Mouse (Mus musculus) retina, postnatal 1 day (tissue): Measurements from ENCODE around the gene Dhrs2.

Experiments
- DNase-seq: peaks from one replicate; pipeline ENCODE4 v3.0.0-alpha.2; 2012

The Dhrs2 gene

DNA sequence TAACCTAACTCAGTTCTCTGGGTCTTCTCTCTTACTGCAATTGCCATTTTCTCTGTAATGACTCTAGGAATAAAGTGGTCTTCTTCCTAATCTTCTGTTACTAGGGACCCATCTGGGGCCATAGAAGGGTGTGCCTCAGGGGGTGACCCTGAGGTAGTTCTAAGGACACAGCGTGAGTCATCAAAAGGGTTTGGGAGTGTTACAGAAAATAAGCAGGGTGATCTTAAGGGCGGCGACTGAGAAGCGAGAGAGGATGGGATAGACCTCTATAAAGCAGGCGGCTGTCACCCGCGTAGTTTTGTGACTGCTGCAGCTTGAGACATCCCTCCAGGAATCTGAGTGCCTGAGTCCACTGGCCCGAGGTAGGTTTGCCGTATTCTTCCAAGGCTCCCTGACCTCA lies at the start of gene Dhrs2:
Gene Dhrs2, plus strand, starts transcription at position 301 of the 400 bp plus-strand sequence.
- DNase-seq: no peak

DNA sequence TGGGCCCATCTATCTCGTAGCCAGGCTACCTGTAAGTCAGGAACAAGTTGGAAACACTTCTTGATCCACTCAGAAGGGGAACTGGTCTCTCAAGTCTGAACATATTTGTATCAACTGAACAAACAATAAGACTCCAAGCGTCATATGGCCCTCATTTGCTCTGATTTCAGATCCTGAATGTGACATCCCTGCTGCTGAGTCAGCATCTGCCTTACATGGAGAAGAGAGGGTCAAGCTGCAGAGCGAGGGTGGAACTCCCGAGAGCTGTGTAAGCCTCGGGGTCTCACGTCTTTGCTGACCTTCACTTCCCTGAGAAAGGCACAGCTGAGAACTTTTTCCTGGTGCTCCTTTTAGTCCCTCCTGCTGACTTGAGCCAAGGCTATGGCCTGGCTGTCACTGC lies 47.6 kb upstream of the Dhrs2 start:
- no peak for DNase-seq

DNA sequence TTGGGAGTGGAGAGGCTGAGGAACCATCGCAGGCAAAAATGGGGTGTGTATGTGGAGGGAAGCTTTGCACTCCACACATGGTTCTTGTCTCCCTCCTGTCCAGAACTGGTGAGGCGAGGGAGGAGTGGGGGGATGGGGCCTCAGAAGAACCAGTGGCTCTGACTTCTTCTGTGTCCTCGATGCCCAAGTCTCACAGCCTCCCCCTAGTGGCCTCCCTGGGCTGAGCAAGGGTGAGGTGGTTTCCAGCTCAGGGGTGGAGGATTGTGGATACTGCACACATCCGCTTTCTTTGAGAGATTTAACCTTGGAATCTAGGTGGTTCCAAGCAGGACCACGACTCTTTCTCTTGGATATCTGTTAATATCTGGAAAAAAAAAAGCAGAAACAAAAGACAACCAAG lies 44.5 kb upstream of the Dhrs2 start:
- peak; percentile 63 for DNase-seq

DNA sequence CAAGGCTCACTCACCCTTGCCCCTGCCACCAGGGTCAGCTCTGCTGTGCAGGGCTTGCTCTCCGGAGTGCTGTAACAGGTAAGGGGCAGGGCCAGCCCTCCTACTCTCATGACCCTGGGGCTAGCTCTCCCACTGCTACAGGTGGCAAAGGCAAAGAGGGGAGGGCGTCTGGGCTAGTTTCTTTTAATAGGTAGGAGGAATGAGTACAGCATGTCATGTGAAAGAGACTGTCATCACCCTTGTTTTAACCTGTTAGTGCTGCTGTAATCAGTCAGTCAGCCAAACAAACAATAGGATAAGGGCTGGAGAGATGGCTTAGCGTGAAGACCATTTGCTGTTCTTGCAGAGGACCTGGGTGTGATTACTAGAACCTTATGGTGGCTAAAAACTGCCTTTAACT lies 40.9 kb upstream of the Dhrs2 start:
- DNase-seq: no peak

DNA sequence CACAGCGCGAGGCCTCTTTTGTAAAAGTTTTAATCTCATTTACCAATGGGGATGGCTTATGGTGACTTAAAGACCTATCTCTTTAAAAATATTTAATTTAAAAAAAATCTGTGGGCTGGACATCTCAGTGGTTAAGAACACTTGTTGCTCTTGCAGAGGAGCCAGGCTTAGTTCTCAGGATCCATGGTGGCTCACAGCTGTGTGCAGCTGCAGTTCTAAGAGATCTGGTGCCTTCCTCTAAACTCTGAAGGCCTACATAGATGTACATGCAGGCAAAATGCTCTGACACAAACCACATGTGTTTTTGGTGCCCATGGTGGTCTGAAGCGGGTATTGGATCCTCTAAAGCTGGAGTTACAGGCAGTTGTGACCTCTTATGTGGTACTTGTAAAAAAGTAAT lies 38.6 kb upstream of the Dhrs2 start:
- no peak for DNase-seq

DNA sequence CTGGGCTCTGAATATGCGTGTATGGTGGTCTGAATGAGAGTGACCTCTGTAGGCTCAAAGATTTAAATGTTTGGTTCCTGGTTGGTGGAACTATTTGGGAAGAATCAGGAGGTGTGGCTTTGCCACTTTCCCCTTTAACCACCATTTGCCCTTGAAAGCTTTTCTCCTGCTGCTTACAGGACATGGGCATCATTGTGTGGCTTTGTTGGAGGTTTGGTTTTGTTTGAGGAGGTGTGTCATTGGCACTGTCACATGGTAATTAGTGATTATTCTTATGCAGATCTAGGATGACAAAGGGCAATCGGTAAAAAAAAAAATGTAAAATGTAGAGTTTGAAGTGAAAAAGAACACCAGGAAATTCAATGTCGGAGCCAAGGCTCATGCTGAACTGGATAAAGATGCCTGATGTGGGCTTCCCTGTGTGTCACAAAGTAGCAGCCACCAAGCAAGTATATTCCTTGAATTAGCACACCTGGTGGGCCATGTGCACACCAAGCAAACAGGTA lies 37.1 kb upstream of the Dhrs2 start:
- DNase-seq: no peak

DNA sequence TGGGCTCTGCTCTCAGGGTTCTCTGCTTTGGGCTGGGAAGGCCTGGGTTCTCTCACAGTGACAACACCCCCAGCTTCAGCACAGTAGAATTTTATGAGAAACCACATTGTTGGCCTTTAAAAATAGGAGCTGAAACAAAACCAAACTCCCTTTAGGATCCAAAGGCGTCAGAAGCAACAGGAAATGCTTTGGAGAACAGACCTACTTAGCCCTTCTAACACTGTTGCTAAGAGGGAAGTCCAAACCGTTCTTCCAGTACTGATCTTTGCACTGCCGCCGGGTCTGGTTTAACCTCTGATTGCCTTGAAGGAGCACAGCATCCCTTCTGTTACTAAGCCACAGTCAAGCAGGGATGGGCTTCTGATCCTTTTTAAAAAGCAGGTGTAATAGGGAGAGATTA lies 33.3 kb upstream of the Dhrs2 start:
- no peak for DNase-seq

DNA sequence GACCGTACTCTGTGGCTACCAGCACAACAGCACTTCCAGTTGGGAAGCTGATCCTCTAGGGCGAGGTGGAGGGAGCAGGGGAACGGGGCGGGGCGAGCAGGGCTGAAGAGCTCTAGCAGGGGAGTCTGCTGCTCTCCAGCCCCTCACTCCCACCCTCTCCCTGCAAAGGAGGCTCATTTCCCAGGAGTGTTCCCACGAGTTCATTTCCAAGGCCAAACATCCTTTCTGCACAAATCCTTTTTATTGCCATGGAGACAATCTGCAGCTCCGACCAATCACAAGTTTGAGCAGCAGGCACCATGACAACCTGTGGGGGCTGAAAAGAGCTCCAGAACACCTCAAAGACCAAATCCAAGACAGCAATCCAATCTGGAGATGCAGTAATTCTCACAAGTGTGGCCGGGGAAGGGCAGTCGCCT lies 32.4 kb upstream of the Dhrs2 start:
- DNase-seq: peak; percentile 34

DNA sequence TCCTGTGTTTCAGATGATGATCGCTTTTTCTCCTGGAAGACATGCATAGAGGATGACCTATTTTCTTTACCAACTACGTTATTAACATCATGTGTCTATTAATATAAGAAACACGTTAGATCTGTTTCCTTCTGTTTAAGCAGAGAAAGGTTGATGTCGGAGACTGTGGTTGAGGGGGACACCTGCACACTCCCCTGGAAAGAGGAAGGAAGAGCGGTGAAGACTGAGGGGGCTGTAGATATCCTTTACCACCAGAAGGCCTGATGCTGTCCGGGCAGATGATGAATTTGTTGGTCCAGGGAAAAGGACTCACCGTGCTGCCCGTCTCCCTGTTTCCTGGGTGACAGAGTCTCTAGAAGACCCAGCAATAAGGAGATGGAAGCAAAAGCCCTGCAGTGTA lies 28.5 kb upstream of the Dhrs2 start:
- DNase-seq: no peak

DNA sequence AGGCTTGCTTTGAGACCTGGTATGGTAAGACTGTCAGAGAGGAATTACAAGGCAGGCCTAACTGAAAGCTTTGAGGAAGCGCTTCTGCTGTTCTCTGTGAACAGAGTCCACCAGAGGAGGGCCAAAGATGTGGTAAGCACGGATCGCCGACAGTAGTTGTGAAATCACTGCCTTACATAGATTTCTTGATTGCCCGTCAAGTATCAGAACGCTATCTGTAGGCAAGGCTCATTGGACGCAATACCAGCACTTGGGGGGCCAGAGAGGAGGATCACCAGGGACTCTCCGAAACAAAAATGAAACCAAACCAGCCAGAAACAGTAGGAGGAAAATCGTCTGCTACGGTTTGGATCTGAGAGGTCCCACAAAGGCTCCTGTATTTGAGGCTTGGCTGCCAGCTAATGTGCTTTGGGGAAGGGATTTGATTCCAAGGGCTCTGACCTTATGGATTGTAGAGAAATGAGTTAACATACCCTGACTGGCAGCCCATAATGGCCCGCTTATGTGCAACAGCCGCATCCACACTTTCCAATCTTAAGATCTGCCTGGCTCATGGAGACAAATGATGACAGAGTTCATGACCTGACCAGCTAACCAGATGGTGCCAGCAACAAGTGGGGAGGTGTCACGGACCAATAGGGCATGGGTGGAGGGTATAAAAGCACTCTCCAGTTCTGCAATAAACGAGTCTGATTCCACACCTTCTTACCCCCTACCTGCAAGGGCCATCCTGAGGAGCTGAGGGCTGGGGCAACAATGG lies 27.8 kb upstream of the Dhrs2 start:
- peak; percentile 30 for DNase-seq

DNA sequence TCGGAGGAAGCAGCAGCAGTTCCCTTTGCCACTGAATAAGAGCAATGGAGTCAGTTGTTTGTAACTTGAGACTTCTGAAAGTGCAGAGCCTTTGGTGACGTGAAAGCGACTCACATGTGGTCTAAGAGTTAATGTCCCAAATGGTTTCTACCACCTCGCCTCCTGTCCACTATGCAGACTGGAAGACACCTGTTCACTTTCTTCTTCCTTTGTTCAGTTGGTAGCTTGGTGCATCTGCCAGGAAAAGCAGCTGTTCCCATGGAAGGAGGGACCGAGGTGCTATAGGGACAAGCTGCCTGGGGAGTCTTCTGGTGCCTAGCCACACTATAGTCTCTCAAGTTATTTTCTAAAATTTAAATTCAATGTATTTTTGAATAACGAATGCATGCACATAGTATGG lies 27.0 kb upstream of the Dhrs2 start:
- DNase-seq: no peak

DNA sequence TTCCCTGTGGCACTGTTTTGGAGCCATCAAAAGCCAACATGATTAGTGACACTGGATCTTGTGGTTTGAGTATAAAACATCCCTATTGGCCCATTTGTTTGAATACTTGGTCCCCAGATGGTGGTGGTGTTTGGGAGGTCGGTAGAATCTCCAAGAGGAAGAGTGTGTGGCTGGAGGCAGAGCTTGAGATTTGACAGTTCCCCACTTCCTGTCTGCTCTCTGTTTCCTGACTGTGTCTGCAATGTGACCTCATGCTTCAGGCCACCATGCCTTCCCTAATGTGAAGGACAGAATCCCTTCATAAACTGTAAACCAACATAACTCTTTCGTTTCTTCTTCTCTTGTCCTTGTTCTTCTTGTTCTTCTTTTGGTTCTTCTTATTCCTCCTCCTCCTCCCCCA lies 24.7 kb upstream of the Dhrs2 start:
- no peak for DNase-seq

DNA sequence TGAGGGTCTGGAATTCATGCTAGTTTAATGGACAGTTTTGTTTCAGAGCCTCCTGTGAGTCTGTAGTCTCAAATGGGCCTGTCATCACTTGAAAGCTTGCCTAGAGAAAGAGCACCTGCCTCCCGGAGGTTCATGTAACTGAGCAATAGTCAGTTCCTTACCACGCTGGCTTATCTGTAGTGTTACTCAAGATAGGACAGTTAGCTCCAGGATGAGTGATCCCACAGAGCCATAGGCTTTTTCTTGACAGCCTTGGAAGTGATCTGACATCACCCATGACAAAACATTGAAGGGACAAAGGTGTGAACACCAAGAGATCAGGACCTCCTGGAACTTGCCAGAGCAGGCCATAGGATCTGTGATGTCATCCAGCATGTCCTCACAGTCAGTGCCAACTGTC lies 23.6 kb upstream of the Dhrs2 start:
- DNase-seq: no peak

DNA sequence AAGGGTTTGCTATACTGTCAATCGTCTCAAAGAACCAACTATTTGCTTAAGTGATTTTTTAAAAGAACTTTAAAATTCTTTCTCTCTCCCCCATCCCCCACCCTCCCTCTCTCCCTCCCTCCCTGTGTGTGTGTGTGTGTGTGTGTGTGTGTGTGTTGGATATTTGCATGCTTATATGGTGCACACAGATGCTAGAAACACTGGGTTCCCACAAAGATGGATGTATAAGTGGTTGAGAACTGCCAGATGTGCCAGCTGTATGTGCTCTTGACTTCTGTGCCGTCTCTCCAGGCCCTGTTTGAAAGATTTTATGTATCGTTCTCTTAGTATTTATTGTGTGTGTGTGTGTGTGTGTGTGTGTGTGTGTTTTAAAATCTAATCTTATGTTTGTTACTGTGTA lies 17.3 kb upstream of the Dhrs2 start:
- DNase-seq: no peak

DNA sequence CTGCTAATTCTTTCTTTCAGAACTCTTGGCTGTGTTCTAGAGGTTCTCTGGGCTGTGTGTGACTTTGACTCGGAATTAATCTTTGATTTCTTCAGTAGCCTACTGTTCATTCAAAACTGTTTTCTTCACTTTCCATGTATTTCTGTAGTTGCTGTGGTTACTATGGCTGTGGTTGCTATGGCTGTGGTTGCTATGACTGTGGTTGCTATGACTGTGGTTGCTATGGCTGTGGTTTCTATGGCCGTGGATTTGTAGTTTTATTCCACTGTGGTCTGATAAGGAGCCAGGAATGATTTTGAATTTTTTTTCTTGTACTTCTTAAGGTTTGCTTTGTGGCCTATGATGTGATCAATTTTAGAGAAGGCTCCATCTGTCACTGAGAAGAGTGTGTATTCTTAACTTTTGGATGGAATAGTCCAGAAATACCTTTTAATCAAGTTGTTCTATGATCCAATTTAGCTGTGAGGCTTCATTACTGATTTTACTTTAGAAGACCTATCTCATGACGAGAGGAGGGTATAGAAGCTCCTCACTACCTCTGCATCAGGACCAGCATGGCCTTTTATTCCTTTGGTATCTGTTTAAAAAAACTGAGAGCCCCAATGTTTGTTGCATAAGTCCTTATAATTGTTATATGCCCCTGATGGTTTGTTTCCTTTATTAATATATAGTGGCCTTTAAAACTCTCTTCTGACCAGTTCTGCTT lies 16.6 kb upstream of the Dhrs2 start:
- peak; percentile 58 for DNase-seq

DNA sequence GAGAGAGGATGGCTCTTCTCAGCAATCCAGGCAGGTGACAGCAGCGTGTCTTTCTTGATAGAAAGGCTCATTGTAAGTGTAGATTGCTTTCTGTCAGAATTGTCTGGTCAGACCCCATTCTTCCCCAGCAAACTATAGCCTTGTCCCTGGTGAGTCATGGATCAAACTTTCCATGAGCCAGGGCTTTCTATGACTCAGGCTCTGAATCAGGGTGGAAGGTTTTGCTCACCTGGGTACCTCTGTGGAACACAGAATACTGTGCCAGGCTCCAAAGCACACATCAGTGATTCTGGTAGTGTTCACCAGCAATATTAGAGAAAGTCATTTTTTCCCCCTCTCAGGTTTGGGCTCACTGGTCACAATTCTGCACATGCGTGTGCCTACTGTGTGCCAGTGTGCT lies 13.5 kb upstream of the Dhrs2 start:
- no peak for DNase-seq

DNA sequence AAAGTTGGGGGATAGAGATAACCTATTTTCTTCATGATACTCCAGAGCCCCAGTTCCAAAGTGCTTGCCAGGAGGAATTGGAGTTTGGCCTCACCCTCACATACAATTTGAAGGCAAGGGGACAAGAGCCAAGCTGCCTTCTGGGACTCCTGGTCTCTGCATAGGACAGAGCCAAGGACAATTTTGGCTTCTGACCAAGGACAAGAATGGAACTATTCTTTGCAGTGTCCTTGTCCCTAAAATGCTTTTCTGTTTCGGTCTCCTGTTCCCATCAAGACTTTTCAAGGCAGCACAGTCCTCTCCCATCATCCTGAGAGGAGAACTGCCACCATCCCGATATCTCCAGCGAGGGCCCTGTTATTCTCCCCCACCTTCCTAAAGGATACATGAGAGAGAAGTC lies 8.2 kb upstream of the Dhrs2 start:
- DNase-seq: no peak

DNA sequence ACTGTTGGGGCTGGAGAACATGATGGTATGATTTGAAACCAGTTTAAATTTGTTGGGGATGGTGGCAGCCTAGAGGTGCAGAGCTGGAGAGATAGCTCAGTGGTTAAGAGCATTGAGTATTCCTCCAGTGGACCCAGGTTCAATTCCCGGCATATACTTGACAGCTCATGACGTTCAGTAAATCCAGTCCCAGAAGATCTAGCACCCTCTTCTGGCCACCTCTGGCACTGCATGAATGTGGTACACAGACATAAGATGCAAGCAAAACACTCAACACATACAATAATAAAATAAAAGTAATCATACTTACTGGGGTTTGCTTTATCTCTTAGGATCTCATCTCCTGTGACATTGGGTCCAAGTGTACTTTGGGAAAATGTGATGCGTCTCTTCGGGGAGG lies 7.3 kb upstream of the Dhrs2 start:
- DNase-seq: peak; percentile 54

DNA sequence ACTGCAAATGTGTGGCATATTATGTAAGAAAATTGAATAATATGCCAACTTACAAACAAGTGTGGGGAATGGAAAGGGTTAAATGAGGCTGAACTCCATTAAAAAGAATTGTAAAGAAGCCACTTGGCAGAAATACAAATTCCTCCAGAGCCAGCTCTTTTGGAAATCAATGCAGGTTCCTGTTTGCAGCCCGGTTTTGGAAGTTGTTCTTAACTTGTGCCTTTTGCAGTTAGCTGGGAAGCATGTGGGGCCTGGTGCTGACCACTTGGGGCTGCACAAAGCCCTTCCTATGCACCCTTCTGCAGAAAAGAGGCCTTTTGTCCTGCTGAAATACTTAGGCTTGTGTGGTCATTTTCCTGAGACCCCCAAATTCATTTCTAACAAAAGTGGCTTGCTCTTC lies 1.4 kb downstream of the Dhrs2 start:
- DNase-seq: no peak

DNA sequence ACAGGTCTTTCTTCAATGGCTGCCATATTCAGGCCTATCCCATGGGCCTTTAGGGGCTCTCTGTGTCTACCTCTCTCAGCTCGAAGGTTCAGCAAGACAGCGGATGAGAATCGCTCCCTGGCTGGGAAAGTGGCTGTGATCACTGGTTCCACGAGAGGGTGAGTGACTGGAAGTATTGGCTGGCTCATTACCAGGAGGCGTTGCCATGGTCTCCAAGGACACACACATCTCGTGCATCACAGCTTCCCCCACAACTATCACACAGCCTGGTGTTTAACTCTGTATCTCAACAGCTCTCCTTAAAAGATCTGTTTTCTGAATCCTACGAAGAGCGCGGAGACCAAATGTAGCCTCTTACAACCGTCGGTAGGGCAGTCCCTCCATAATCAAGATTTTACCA lies 12.8 kb downstream of the Dhrs2 start:
- no peak for DNase-seq

DNA sequence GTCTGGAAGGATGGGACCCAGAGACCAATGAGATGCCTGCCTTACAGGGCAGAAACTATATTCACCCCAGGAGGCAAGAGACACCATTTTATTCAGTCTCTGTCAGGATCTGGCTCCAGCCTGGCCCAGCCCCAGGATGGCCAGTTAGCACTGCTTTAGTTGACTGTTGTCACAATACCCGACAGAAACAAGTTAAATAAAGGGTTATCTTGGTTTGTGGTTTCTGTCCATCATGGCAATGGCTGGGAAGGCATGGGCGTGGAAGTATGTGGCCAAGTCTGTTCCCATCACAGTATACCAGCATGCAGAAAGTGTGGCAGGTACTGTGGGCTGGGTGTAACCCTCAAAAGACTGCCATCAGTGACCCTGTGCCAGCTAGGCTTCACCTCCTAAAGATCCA lies 14.9 kb downstream of the Dhrs2 start:
- no peak for DNase-seq

DNA sequence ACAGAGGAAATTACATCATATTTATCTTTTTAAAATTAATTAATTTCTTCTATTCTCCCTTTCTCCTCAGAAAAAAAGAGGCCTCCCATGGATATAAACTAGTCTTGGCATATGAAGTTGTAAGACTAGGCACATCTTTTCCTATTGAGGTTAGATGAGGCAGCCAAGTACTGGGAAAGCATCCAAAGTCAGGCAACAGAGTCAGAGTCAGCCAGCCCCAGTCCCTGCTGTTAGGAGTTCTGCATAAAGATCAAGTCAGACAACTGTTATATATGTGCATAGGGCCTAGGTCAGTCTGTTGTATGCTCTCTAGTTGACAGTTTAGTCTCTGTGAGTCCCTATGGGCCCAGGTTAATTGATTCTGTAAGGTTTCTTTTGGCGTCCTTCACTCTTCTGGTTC lies 20.9 kb downstream of the Dhrs2 start:
- no peak for DNase-seq

DNA sequence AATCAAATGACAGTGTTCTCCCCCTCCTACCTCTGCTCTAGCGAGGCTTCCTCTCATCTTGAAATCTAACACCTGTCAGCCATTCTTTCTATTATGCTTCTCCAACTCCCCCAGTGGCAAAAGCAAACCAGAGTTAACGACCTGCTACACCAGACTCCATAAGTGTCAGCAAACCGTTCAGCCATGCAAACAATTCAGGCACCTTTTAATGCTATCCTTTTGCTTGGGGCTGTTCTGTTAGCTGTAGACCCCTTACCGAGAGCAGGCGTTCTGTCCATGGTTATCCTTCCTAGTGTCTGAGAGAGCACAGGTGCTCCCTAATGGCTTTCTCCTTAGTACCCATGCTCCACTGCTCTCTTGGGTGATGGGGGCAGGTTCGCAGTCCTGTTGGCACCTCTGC lies 25.4 kb downstream of the Dhrs2 start:
- peak; percentile 8 for DNase-seq

DNA sequence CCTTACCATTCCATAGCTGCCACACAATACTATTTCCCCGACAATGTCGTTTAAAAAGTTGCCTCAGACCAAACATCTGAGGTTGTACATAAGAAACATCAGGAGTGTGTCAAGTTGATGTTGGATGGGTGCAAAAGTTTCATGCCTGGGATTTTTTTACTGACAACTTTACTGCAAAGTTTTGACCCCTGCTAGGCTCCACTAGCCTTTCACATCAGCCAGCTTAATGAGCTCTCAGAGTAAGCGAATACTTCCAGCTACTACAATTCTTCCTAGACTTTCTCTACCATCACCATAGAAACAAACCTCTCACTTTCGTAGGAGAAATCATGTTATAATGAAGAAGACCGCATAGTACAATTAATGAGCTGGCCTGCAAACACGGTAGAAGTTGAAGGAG lies 26.5 kb downstream of the Dhrs2 start:
- no peak for DNase-seq

DNA sequence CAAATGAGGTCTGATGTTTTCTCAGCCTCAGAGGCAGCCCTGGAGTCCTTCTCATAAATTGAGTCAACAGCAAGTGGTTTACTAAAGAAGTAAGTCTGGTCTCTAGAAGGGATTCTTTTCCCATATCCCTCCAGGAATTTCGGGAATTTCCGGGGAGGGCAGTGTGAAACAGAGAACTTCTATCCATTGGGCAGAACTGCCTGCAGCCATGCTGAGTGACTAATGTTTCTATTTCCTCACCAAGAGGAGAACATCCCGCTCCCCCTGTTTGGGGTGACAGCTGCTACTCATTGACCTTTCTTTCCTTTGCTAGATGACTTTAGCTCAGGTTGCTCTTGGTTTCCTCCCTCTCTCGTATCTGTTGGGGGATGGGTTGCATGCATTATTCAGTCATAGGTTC lies 31.8 kb downstream of the Dhrs2 start:
- DNase-seq: no peak
